Mouse (Mus musculus) hematopoietic stem cell, adult 5-6 weeks (primary cell): ENCODE data around the gene Ptprk. TPM values are rescaled to one million over a fixed set of nuclear protein-coding genes. Genes with fewer than 3 reads are reported as not detected.

ENCODE experiments used
- ATAC-seq, 2 experiments: fragments of 125-278 bp in 1 of 2; replicated peaks in 1 of 2; 2 replicates each; pipeline ENCODE4 v1.8.0; 2016 to 2017; ENCODE audit warnings: inconsistent platforms in 2 of 2, mild to moderate bottlenecking in 2 of 2, moderate number of reproducible peaks in 2 of 2, low read depth in 1 of 2, moderate TSS enrichment in 1 of 2; ENCODE audit not compliant: low FRiP score in 2 of 2, poor library complexity in 2 of 2, severe bottlenecking in 2 of 2, insufficient read depth in 1 of 2, low TSS enrichment in 1 of 2
- total RNA-seq: library from RNA; stranded (forward); fragments of 172-1452, 232-1000 nt; gene quantifications from 2 replicates; pipeline ENCODE4 v1.2.3, GENCODE M21; 2017

Ptprk gene
- total RNA-seq, 1 experiment from 2014 or later: 1.5 TPM

DNA sequence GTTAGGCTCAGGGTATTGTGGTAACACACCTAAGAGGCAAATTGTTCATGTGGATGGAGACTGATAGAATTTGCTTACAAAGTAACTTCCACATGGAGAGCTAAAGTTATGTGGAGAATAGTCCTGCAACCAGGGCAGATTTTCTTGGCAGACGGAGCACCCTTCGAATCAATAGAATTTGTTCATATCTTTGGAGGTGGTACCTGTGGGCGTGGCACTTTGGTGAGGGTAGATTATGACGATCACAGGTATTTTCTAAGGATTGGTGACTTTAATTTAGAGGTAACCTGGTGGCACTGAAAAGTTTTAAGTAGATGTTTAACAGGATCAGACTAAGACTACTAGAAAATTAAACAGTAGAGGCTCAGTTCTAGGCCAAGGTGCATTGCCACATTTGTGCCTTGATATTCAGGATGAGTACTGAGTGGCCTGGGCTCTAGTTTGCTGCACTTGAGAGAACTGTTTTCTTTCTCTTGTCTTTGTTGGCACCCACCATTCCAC is 28.8 kb downstream of the Ptprk start:
- no peak for ATAC-seq

DNA sequence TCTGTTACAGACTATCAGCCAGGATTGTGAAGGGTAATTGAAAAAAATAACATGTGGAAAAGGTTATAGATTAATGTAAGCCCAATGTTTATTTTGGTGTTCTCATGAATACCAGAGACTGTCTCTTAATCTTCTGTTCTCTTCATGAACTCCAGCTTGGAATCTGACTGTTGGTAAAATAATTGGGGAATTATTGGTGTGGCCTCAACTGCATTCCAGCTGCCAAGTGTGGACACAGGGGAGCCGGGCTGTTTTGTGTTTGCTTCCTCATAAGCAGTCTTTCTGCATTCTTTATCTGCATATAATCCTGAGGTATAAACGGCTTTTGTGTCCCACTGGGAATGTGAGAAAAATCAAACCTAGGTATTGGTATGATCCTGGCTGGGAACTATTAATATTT is 29.3 kb downstream of the Ptprk start:
- ATAC-seq: no peak

DNA sequence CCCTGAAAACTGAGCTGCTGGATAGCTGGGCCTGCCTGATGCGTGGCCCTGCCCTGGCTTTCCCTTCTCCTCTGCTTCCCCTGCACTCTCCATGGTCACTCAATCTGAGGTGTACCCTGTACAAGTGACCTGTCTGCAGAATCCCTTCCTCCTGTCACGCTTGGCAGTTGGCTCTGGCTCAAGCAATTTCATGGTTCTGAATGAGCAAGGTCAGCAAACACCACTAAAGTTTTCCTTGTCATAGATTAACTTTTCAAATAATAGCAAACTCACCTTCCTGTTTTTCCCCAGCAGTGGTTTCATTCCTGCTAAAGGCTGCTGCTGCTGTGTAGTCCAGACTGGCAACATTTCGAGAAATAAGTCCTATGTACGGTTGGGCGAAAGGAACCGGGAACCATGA is 30.6 kb downstream of the Ptprk start:
- peak in 1 of 2 experiments; percentile 14; a peak in 1 of 4 replicates for ATAC-seq

DNA sequence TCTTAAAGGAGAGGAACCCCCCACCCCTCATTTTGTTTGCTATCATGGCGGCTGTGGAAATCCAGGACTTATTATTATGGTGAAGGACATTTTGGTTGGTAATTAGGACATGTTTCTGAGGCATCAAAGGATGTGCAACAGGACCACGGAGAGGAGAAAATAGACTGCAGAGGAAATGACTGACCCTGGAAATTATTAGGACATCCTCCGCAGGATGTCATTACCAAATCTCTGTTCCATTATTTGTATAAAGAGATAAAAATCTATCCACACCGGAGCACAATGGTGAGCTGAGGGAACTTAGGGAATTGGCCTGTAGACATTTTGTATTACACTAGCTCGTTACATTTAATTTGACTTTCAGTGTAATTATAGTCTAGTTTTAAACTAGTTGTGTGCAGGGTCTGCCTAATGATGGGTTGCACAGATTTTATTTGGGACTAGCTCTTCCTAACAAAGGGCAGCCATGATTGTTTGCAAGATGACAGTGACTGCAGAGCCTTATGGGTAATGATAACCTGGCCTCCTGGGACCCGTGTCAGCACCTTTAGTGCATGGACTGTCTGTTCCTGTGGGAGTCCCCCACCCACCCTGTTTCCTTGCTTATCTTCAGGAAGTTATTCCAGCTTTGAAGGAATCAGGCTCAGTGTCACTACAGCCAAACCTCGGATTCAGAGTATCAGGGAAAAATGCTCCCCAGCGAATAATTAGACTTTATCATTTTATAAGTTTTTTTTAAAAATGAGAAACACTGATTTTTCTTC is 38.4 kb downstream of the Ptprk start:
- ATAC-seq: no peak

DNA sequence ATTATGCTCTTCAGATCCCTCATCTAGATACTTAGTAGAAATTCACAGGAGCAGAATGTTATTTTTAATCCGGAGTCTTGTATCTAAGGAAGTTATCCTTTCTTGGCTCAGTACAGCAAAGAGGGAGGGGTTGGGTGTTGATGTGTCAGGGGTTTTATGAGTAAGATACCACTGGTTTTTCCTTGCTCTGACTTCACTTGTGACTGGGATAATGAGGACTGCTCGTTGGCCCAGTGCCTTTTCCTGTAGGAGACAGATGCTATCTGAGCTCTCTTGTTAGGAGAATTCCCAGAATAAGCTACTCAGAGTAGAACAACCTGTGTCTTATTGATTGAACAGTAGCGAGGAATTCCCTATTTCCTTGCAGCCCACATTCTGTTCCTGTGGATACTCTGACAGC is 39.3 kb downstream of the Ptprk start:
- ATAC-seq: no peak

DNA sequence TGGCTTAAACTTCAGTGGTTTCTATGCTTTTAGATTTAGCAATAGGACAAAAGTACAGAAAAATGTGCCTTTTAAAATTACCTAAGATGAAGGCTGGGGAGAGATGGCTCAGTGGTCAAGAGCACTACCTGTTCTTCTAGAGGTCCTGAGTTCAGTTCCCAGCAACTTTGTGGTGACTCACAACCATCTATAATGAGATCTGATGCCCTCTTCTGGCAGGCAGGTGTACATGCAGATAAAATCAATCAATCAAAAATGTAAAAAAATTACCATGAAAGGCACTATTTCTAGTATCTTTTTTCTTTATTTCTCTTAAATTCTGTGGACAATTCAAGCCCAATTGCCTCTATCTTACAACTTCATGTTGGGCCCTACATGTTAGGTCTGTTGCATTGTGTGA is 42.4 kb downstream of the Ptprk start:
- ATAC-seq: no peak

DNA sequence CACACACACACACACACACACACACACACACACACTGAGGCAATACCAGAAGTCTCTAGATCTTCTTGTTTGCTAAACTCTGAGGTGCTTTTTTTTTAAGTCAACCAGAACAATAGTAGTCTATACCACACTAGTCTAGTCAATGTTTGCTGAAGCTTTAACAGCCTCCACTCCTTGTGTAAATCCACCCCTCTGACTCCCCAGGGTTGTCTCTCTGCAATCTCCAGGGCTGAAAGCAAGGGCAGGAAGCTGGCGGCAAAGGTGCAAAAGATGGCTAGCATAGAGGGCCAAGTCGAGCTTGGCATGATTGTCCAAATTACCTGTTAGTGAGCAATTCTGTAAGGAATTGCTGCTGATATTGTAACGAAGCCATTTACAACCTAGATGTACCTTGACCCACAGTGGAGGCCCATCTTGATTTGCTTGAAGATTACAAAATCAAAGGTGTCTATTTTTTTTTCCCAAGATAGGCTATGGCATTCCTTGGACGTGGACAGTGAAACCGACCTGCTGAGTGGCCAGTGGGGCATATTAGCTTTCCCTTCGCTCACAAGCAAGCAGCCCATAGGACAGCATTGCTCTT is 44.3 kb downstream of the Ptprk start:
- no peak for ATAC-seq

DNA sequence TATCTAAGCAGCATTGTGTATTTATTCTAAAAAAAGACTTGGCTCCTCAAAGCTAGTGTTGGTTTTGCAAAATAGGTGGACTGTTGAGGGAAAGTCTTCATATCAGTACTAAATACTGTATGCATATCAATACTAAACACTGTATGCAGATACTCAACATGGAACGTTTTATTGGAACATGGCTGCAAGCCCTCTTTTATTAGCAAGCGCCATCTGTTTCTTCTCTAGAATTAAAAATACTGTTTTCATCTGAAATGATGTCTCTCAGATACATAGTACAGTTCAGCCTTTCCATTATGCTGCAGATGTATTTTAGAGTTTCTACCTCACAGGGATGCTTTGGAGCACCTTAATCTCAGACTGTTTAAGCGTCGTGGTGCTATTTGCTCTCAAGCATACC is 49.3 kb downstream of the Ptprk start:
- ATAC-seq: no peak

DNA sequence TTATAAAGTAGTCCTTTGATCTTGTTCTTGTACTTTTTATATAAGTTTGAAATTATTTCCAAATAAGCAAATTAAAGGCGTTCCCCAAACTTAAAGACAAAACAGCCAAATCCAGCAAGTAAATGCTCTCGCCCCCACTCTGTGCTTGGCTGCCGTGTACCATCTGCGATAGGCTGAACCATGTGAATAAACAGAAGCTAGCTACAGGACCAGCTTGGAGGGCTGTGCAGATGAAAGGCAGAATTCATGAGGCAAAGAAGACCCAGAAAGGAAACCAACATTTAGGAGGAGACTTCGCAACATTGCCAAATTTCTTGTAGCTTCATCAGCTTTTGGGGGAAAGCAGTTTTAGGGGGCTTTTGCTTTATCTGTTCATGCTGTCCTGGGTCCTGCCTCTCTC is 53.4 kb downstream of the Ptprk start:
- ATAC-seq: no peak

DNA sequence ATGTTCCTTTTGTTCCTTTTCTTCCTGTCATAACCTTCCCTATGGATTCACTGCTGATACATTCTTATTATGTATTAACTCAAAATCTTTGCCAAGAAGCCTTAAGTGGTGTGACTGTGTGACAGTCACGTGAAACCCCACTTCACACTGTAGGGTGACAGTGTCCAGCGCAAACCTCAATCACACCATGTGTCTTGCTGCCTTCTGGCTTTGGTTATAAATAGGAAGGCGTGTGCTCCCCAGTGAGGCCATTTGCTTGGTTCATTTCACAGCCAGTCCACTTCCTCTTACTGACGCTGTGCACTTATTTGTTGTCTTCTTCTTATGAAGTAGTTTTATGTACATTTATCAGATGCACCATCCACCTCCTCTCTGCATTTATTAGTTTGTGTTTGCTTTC is 53.8 kb downstream of the Ptprk start:
- ATAC-seq: no peak

DNA sequence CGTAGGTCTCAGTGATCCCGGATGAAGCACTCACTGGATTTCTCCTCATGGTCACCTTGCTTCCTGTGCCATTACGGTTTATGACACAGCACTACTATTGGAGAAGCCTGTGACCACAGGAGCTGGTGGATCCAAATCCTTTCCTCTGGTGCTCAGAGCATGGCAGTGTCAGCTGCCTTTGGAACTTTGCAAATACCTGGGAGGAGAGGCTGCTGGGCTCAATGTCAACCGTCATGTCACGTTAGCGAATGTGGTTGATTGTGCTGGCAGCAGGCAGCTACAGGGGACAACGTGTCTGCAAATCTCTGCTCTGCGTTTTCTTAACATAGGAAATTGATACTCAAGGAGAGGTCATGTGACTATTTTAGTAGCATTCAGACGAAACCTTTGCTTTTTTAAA is 55.8 kb downstream of the Ptprk start:
- no peak for ATAC-seq

DNA sequence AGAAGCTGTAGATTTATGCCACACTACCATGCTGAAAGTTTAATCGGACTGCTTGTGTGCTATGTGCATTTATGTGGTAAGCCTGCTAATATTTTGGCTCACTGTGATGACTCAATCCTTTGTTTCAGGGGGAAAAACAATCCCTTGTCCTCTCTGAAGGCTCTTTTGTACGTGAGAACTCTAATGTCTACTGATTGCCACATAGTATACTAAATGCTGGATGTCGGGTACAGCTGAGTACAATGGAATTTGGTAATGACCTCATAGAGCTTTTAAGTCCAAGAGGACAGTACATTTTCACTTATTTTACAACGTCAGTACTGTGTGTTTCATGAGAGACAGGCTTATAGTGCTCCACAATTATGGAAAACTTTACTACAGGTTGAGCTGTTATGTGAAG is 59.1 kb downstream of the Ptprk start:
- no peak for ATAC-seq

DNA sequence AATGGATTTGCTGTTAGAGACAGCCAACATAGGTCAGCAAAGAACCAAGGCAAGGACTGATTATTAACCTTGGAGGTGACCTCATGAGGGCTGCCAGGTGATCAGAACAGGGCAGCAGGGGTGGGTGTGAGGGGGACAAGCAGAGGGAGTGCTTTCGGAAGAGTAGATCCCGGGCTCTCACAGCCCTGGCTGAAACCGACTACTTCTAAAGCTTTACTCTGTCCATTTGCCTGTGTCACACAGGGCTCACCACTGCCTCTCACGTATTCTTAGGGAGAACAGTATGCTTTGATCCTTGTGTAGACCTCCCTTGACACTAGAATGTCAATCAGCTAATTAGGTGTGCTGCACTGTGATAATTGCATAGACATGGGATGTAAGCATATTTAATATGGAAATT is 63.8 kb downstream of the Ptprk start:
- no peak for ATAC-seq

DNA sequence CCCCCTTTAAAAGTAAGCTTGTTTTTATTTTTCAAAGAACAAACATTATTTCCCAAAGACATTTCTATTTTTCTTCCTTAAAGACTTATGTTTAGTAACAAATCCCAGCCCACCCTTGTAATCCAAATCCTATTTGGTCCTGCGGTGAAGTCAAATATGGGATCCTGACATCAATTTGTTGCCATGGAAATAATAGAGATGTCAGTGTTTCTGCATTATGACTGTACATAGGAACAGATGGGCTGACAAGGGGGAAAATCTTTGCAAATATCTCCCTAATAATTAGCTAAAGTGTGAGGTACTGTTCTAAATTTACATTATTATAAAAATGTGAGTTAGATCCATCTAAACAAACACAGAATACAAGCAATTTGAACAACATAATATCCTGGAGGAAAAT is 69.8 kb downstream of the Ptprk start:
- ATAC-seq: no peak

DNA sequence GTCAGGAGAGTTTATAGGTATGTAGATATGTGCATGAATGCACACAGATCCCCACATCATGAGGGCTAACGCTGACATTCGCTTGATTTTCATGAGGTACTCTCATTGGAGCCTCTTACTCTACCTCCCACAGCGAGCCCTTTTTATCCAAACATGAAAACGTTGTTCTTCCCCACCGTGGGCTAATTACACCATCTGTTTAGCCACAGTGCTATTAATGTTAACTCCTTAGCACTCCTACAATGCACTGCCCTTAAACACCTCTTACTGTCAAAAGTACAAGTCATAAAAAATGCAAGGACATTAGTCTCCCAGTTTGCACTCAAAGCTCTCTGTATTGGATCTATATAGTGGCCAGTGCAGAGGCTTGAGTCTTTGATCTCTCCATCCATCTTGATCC is 70.7 kb downstream of the Ptprk start:
- ATAC-seq: no peak

DNA sequence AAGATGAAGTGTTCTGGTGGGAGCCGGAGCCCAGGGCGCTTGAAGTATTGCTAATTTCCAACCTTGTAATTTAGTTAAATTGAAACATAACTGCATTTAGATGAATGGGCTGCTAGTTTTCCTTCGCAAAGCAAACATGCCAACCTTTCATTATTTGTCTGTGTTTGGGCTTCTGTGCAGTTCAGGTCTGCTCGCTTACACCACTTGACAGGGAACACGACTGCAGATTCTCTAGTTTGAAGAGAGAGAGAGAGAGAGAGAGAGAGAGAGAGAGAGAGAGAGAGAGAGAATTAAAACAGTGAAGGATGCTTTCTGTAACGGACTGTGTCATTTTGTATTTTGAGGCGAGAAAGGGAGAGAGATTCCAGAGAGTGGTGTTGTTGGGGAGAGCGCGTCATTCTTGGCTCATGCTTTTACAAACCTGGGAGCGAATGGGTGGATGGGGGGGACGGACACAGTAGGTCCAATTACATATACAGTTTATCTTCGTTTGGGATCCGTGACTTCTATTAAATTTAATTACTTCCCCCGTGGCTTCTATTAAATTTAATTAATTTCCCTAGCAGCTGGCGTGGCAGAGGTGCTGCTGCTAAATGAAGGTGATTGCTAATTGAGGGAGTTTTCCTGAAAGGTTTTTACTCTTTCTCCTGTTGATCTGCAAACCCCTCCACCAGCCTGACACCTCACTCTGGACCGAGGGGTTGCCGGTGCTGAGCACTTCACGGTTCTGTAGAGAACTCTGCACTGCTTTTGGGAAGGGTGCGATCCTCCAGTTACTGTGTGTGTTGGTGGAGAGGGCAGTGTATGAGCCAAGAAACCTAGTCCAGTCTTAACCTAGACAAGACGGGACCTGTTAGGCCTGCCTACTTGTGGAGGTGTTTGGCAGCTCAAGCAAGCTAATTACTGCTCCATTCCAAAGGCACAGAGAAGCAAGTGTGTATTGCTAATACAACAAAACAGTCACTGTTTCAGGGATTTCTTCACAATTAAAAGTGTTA is 81.4 kb downstream of the Ptprk start:
- no peak for ATAC-seq

DNA sequence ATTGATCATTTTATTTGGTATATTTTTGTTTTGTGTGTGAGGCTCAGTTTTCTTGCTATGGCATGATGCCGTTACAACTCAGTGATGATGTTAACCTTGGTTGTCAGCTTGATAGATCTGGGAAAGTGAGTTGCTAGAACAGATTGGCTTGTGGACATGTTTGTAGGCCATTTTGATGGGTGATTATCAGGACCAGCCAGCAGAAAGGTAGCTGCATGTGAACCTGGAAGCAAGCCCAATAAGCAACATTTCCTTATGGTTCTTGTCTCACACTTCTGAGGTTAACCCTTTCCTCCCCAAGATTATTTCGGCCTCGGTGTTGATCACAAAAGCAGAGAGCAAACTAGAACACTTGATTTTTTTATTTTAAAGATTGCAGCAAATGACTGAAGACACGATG is 85.1 kb downstream of the Ptprk start:
- no peak for ATAC-seq

DNA sequence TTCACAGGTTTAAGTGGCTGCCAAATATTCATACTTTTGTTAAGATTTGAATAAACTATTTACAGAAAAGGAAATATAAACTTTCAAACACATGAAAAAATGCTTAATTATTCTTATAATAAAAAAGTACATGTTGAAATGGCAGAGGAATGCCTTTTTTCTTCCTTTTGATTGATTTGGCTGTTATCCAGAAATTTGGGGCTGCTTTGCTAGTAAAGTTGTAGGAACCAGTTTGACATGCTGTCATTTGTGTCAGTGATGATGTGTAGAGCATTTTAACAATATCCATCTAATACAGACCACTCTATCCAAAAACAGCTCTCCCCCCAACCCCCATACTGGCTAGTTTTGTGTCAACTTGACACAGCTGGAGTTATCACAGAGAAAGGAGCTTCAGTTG is 86.7 kb downstream of the Ptprk start:
- ATAC-seq: no peak
